Mouse (Mus musculus): ENCODE measurements at regions not wholly inside any gene's neighbourhood (a gene's known extent, or its start where the extent isn't known, plus 50 kb on each side); places are given as distances from the start of the nearest gene placed in this dataset.

GRCm38 (mm10) chr1:76484193-76484592 lies 938.1 kb downstream of the Slc4a3 start:
- peak; percentile 60 to 72 for DNase-seq (ENCODE audit: low spot score in 2 of 2)

- no peak for DNase-seq (ENCODE audit: low spot score in 2 of 2)
Measured at GRCm38 (mm10) chr1:76487481-76487880, 941.4 kb downstream of the Slc4a3 start.

GRCm38 (mm10) chr1:76489681-76490492 lies 943.8 kb downstream of the Slc4a3 start:
- no peak for DNase-seq (ENCODE audit: low spot score in 2 of 2)

GRCm38 (mm10) chr1:76490719-76491118 lies 944.7 kb downstream of the Slc4a3 start:
- no peak for DNase-seq (ENCODE audit: low spot score in 2 of 2)

GRCm38 (mm10) chr1:76491187-76491586 lies 945.1 kb downstream of the Slc4a3 start:
- DNase-seq (ENCODE audit: low spot score in 2 of 2), result peak; percentile 25 to 53

GRCm38 (mm10) chr1:76505150-76505549 lies 959.1 kb downstream of the Slc4a3 start:
- no peak for DNase-seq (ENCODE audit: low spot score in 2 of 2)

- DNase-seq (ENCODE audit: low spot score in 2 of 2), result no peak
Measured at GRCm38 (mm10) chr1:76508821-76509220, 962.8 kb downstream of the Slc4a3 start.

- no peak for DNase-seq (ENCODE audit: low spot score in 2 of 2)
Measured at GRCm38 (mm10) chr1:76509486-76509885, 963.4 kb downstream of the Slc4a3 start.

- no peak for DNase-seq (ENCODE audit: low spot score in 2 of 2)
Measured at GRCm38 (mm10) chr1:76512156-76512555, 966.1 kb downstream of the Slc4a3 start.

- DNase-seq (ENCODE audit: low spot score in 2 of 2), result no peak
Measured at GRCm38 (mm10) chr1:76513490-76513889, 967.4 kb downstream of the Slc4a3 start.

GRCm38 (mm10) chr1:76529531-76529930 lies 983.5 kb downstream of the Slc4a3 start:
- no peak for DNase-seq (ENCODE audit: low spot score in 2 of 2)

- DNase-seq (ENCODE audit: low spot score in 2 of 2), result no peak
Measured at GRCm38 (mm10) chr1:76530342-76530741, 984.3 kb downstream of the Slc4a3 start.

GRCm38 (mm10) chr1:76535522-76535956 lies 979.3 kb downstream of the Epha4 start:
- DNase-seq (ENCODE audit: low spot score in 2 of 2), result no peak

GRCm38 (mm10) chr1:76540529-76540928 lies 974.4 kb downstream of the Epha4 start:
- no peak for DNase-seq (ENCODE audit: low spot score in 2 of 2)

- DNase-seq (ENCODE audit: low spot score in 2 of 2), result no peak
Measured at GRCm38 (mm10) chr1:76550876-76551275, 964.0 kb downstream of the Epha4 start.

- no peak for DNase-seq (ENCODE audit: low spot score in 2 of 2)
Measured at GRCm38 (mm10) chr1:76559441-76559840, 955.4 kb downstream of the Epha4 start.

GRCm38 (mm10) chr1:76575487-76575886 lies 939.4 kb downstream of the Epha4 start:
- DNase-seq (ENCODE audit: low spot score in 2 of 2), result no peak

- no peak for DNase-seq (ENCODE audit: low spot score in 2 of 2)
Measured at GRCm38 (mm10) chr1:76585921-76586320, 929.0 kb downstream of the Epha4 start.

GRCm38 (mm10) chr1:76625831-76626230 lies 889.1 kb downstream of the Epha4 start:
- DNase-seq (ENCODE audit: low spot score in 2 of 2), result no peak

GRCm38 (mm10) chr1:76629861-76630260 lies 885.0 kb downstream of the Epha4 start:
- DNase-seq (ENCODE audit: low spot score in 2 of 2), result no peak

GRCm38 (mm10) chr1:76634071-76634470 lies 880.8 kb downstream of the Epha4 start:
- no peak for DNase-seq (ENCODE audit: low spot score in 2 of 2)

- DNase-seq (ENCODE audit: low spot score in 2 of 2), result peak in 1 of 2 experiments; percentile 3
Measured at GRCm38 (mm10) chr1:76637268-76638009, 877.4 kb downstream of the Epha4 start.

All from left cerebral cortex, adult 18-20 months (tissue).